Mouse (Mus musculus) spleen, postnatal 36 days (tissue): Measurements from ENCODE around the gene Strn3.
A peak's percentile ranks its signal among the peaks of the same experiment; 100 is the strongest.
"Not testable (repeated sequence)": the region's sequence is repeated elsewhere in the genome, so short reads cannot be mapped to it uniquely, and the experiment has no call there.

Experiments used
- DNase-seq, 2 experiments: peaks; one replicate each; pipeline ENCODE4 v3.0.0; 2022; ENCODE audit warnings: low spot score in 2 of 2, mixed read lengths in 1 of 2

Strn3 gene

GRCm38 (mm10) chr12:51612361-51612760 lies 79.3 kb downstream of the Strn3 start:
- DNase-seq, result no peak

- no peak for DNase-seq
Measured at GRCm38 (mm10) chr12:51606138-51606537, 85.6 kb downstream of the Strn3 start.

- DNase-seq, result no peak
Measured at GRCm38 (mm10) chr12:51603306-51603705, 88.4 kb downstream of the Strn3 start.

- no peak for DNase-seq
Measured at GRCm38 (mm10) chr12:51594030-51594470, 97.6 kb downstream of the Strn3 start.

GRCm38 (mm10) chr12:51593229-51594029 lies 98.3 kb downstream of the Strn3 start, which contains the start of gene Coch:
Gene Coch, plus strand, starts transcription at chr12:51593341.
- peak in 1 of 2 experiments; percentile 5 for DNase-seq

- DNase-seq, result peak in 1 of 2 experiments; percentile 9
Measured at GRCm38 (mm10) chr12:51592888-51593228, 98.8 kb downstream of the Strn3 start.

GRCm38 (mm10) chr12:51591921-51592320 lies 99.8 kb downstream of the Strn3 start:
- DNase-seq, result no peak

- DNase-seq, result no peak
Measured at GRCm38 (mm10) chr12:51589263-51589662, 102.4 kb downstream of the Strn3 start.

GRCm38 (mm10) chr12:51577816-51578215 lies 113.9 kb downstream of the Strn3 start:
- not testable (repeated sequence) for DNase-seq

GRCm38 (mm10) chr12:51572651-51573050 lies 119.0 kb downstream of the Strn3 start:
- DNase-seq, result no peak

GRCm38 (mm10) chr12:51569944-51570343 lies 121.8 kb downstream of the Strn3 start:
- DNase-seq, result no peak

GRCm38 (mm10) chr12:51569472-51569871 lies 122.2 kb downstream of the Strn3 start:
- DNase-seq, result no peak

GRCm38 (mm10) chr12:51567225-51567624 lies 124.5 kb downstream of the Strn3 start:
- DNase-seq, result no peak

- no peak for DNase-seq
Measured at GRCm38 (mm10) chr12:51561416-51561815, 130.3 kb downstream of the Strn3 start.
